Mouse (Mus musculus): ENCODE results near the gene Cct8. TPM values are rescaled to one million over a fixed set of nuclear protein-coding genes. Genes with fewer than 3 reads are reported as not detected.

The Cct8 gene
- polyA plus RNA-seq, 1 experiment, result 149 TPM

GRCm38 (mm10) chr16:87453226-87453625 is 42.4 kb downstream of the Cct8 start:
- DNase-seq (ENCODE audit: extremely low spot score in 1 of 2, low spot score in 1 of 2), result no peak

- no peak for DNase-seq (ENCODE audit: extremely low spot score in 1 of 2, low spot score in 1 of 2)
Observed at GRCm38 (mm10) chr16:87445528-87445927, 50.1 kb downstream of the Cct8 start.

- no peak for DNase-seq (ENCODE audit: extremely low spot score in 1 of 2, low spot score in 1 of 2)
Observed at GRCm38 (mm10) chr16:87445110-87445509, 50.6 kb downstream of the Cct8 start.

- no peak for DNase-seq (ENCODE audit: extremely low spot score in 1 of 2, low spot score in 1 of 2)
Observed at GRCm38 (mm10) chr16:87444071-87444470, 51.6 kb downstream of the Cct8 start.

GRCm38 (mm10) chr16:87443245-87443644 is 52.4 kb downstream of the Cct8 start:
- no peak for DNase-seq (ENCODE audit: extremely low spot score in 1 of 2, low spot score in 1 of 2)

GRCm38 (mm10) chr16:87442291-87442690 is 53.4 kb downstream of the Cct8 start:
- no peak for DNase-seq (ENCODE audit: extremely low spot score in 1 of 2, low spot score in 1 of 2)

- DNase-seq (ENCODE audit: extremely low spot score in 1 of 2, low spot score in 1 of 2), result no peak
Observed at GRCm38 (mm10) chr16:87441089-87441488, 54.6 kb downstream of the Cct8 start.

GRCm38 (mm10) chr16:87440184-87440686 is 55.4 kb downstream of the Cct8 start, which contains the start of gene Rwdd2b:
TSS of gene Rwdd2b (minus strand) at chr16:87440573.
- peak; percentile 82 to 95 for DNase-seq (ENCODE audit: extremely low spot score in 1 of 2, low spot score in 1 of 2)

- no peak for DNase-seq (ENCODE audit: extremely low spot score in 1 of 2, low spot score in 1 of 2)
Observed at GRCm38 (mm10) chr16:87438697-87439096, 57.0 kb downstream of the Cct8 start.

GRCm38 (mm10) chr16:87437096-87437495 is 58.6 kb downstream of the Cct8 start:
- DNase-seq (ENCODE audit: extremely low spot score in 1 of 2, low spot score in 1 of 2), result no peak

- no peak for DNase-seq (ENCODE audit: extremely low spot score in 1 of 2, low spot score in 1 of 2)
Observed at GRCm38 (mm10) chr16:87435411-87436205, 60.1 kb downstream of the Cct8 start.

GRCm38 (mm10) chr16:87434946-87435345 is 60.7 kb downstream of the Cct8 start:
- no peak for DNase-seq (ENCODE audit: extremely low spot score in 1 of 2, low spot score in 1 of 2)

GRCm38 (mm10) chr16:87434266-87434665 is 61.4 kb downstream of the Cct8 start:
- no peak for DNase-seq (ENCODE audit: extremely low spot score in 1 of 2, low spot score in 1 of 2)

Other genes starting within 250 kb of the Cct8 start
- 18.1 and 22.9 TPM in 2 replicates for gene N6amt1, start 141.7 kb downstream of the Cct8 start, polyA plus RNA-seq (2012; rRNA removed)
- 15.7 and 17.2 TPM in 2 replicates for gene Ltn1, start 63.3 kb downstream of the Cct8 start, polyA plus RNA-seq (2012; rRNA removed)
- 10.5 and 11.6 TPM in 2 replicates for gene Rwdd2b, start 55.3 kb downstream of the Cct8 start, polyA plus RNA-seq (2012; rRNA removed)
- 64.9 and 69.2 TPM in 2 replicates for gene Usp16, start 41.2 kb downstream of the Cct8 start, polyA plus RNA-seq (2012; rRNA removed)
- gene Map3k7cl, start 57.5 kb upstream of the Cct8 start, polyA plus RNA-seq (2012; rRNA removed), result 1.3 and 1.7 TPM in 2 replicates
- gene Bach1, start 203.1 kb upstream of the Cct8 start, polyA plus RNA-seq (2012; rRNA removed), result 8.3 and 9.5 TPM in 2 replicates